Mouse (Mus musculus): ENCODE measurements around the gene Slc8b1. TPM values are rescaled to one million over a fixed set of nuclear protein-coding genes. Genes with fewer than 3 reads are reported as not detected.

Slc8b1 gene
- total RNA-seq, 2 experiments from 2014 or later = 7.6 to 8.7 TPM

GRCm38 (mm10) chr5:120527296-120527964 is 16.5 kb downstream of the Slc8b1 start:
- DNase-seq = no peak

DNA sequence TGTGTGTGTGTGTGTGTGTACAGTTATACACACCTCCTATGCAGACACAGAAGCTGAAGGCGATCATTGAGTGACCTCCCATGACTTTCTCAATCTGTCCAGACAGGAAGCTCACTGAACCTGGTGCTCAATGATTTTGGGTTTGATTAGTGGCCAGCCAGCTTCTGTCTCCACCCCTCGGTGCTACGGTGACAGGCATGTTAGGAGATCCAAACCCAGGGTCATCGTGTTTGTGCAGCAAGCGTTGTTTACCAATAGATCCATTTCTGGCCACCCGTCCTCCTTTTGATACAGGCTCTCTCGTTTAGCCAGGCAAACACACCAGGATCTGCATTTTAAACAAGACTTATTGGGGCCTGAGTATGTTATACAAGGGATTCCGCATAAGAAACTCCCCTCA is 20.7 kb downstream of the Slc8b1 start:
- no peak for DNase-seq

- no peak for DNase-seq
Measured at GRCm38 (mm10) chr5:120534071-120534685, 23.2 kb downstream of the Slc8b1 start.

DNA sequence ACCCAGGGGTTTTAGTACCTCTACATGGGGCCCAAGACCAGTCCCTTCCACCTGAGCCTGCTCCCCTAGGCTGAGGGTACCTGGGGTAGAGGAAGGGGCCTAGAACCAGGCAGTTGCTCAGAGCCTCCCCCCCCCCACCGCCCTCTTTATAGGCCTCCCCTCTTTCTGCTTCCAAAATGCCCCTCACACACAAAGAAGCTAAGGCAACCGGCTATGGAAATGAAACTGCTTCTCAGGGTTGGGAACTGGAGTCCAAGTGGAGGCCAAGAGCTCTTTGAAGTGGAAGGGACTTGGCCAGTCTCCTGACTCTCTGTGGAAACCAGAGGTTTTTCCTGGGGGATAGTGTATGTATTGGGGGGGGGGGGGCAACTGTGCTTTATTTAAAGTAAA is 23.7 kb downstream of the Slc8b1 start:
- DNase-seq = no peak

DNA sequence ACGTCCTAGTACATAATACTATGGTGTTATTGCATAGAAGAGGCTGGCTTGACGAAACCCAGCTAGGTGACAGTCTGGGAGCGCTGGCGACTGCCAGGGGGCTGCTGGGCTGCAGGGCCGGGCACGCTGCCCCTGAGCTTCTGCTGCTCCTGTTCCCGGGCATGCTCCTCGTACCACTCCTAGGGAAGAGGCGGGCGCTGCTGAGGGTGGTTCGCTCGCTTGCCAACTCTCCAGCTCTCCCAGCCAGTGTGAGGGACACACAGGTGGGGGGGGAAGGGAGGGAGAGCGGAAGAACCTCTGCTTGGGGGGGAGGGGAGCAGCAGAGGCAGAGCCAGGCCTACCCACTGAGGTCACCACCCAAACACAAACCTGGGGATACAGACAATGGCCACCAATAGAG is 25.1 kb downstream of the Slc8b1 start:
- peak in 1 of 2 experiments; percentile 36 for DNase-seq

GRCm38 (mm10) chr5:120536632-120537031 is 25.7 kb downstream of the Slc8b1 start:
- no peak for DNase-seq

DNA sequence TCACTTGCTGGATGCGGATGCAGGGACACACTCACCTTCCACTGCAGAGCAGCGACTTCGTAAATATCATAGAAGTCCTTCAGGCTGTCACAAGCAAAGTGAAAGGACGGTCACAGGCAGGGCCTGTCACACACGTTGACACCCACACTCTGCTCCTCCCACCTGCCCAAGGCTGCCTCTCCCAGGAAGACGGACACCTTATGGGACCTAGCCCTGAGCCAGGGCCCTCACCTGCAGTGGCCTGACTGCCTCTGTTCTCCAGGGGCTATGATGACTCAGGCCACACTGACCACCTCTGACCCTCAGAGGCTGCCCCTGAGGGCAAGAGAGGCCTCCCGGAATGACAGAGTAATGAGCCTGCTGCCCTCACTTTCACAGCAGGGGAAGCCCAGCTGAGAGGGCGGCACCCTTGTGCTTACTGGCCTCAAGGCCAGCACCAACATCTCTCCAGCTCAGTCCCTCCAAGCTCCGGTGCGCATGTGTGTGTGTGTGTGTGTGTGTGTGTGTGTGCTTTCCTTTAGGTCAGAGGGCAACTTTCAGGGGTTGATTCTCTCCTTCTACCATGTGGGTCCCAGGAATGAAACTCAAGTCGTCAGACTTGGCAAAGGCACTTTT is 37.4 kb downstream of the Slc8b1 start:
- DNase-seq = no peak

GRCm38 (mm10) chr5:120550137-120550536 is 39.2 kb downstream of the Slc8b1 start:
- no peak for DNase-seq

DNA sequence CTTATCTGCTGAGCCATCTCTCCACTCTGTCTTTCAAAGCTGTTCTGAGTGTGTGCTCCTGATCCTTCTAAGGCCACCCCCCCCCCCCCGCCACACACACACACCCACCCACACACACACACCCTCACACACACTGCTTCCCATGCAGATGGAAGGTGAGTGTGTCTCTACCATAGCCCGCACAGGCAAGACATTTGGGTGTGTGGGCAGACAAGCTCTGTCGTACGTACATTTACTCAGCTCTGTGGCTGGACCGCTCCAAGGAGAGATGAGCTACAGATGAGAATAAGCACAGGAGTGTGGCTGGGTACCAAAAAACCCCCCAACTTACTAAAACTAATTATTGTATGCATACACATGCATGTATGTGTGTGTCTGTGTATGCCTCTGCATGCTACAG is 39.7 kb downstream of the Slc8b1 start:
- no peak for DNase-seq

DNA sequence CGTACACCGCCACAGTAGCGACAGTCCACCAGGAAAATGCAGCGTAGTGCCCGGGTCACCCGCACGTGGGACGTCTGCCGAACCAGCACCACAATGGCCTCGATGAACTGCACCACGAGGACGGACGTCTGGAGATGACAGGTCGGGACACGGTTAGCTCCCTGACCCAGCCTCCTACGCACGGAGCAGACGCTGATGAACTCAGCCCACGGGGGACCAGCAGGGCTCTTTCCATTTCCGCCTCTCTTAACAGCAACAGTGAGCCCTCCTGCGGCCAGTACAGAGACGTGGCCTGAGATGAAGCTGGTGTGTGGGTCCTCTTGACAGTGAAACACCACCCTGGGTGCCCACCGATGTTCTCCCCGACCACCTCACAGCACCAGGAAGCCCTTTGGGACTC is 44.9 kb downstream of the Slc8b1 start:
- no peak for DNase-seq

DNA sequence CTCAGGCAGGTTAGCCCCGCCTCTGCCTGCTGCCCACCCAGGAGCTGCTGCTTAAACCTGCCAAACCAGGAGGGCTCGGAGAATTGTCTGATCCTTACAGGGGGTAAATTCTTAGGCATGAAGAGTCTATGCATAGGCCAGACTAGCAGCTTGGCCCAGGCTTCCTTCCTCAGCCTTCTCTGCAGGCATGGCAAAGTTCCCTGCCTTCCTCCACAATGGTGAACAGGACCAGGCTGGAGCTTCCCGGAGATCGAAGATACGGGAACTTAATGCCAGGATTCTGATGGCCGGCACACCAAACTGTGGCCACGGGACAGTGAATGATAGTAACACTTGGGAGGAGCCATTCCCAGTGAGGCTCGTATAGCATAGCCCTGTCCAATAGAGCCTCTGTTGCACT is 47.1 kb downstream of the Slc8b1 start:
- no peak for DNase-seq

- DNase-seq = no peak
Measured at GRCm38 (mm10) chr5:120558762-120559161, 47.8 kb downstream of the Slc8b1 start.

DNA sequence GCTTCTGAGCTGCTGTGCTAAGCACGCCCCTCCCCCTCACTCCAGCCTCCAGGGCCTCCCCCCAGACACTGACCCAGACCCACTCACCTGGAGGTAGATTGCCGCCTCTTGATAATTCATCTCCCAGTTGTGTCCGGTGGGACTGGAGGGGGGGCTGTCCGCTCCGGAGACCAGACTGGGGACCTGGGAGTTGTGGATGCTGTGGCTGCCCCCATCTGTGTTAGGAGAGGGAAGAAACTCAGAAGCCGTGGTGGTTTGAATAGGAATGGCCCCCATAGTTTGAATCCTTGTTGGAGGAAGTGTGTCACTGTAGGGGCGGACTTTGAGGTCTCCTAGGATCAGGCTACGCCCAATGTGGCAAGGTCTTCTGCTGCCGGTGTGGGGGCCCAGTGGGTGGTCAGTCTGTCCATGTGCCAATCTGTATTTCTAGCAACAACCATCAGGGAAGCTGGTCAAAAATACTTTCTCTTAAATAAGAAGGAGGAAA is 49.2 kb downstream of the Slc8b1 start:
- no peak for DNase-seq

DNA sequence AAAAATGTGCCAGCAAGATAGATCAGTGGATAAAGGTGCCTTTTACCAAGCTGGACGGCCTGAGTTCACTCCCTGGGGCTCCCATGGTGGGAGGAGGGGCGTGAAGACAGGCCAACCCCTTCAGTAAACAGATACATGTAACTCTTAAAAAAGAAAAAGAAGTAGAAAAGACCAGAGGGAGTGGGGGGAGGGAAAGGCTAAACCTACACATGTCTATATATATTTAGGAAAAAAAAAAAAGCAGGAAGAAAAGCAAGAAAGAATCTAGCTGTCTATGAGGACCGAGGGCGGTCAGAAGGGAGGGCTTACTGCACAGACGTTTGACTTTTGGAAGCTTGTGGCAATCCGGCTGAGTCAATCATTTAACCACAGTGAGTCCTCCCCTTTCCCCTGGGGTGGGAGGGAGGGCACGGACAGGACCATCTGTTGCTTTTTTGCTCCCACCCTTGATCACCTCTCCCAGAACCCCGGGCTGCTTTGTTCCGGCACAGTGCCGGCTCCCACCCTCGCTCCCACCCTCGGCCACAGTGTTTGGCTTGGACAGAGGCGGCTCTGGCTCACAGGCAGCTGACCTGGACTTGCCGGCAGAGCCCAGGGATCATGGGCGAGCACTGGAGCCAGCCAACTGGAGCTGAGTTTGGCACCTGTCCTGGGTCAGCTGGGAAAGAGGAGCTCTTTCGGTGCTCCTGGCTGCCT is 49.8 kb downstream of the Slc8b1 start:
- peak; percentile 41 to 58 for DNase-seq

GRCm38 (mm10) chr5:120562956-120563913 is 52.3 kb downstream of the Slc8b1 start:
- no peak for DNase-seq

DNA sequence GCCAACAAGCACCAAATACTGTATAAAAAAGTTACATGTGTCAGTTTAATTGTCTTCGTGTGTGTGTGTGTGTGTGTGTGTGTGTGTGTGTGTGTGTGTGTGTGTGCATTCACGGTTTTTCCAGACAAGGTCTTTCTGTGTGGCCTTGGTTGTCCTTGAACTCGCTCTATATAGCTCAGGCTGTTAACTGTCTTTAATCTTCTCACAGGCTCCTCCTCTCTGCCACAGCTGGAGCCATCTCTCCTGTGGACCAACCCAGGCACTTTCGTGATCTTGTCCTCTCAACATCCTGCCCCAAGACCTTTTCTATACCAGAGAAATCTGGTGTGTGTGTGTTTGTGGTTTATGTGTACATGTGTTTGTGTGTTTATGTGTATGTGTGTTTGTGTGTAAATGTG is 52.9 kb downstream of the Slc8b1 start:
- DNase-seq = no peak

- DNase-seq = no peak
Measured at GRCm38 (mm10) chr5:120565171-120565905, 54.4 kb downstream of the Slc8b1 start.

DNA sequence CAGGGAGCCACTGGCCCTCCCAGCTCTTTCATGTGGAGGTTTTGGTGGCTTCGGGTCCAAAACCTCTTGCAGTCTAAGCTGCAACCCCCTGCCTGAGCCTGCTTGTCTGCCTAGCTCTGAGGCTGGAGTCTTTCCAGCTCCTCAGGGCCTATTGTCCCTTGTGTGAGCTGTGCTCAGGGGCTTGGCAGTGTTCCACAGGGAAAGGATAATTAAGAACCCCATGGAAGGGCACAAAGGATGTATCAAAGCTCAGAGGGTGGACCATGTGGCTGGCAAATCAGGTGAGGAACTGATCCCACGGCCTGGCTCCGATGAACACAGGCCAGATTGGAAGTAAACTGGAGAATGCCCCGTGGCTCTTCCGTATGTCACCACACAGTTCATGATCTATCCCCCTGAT is 55.1 kb downstream of the Slc8b1 start:
- DNase-seq = no peak

DNA sequence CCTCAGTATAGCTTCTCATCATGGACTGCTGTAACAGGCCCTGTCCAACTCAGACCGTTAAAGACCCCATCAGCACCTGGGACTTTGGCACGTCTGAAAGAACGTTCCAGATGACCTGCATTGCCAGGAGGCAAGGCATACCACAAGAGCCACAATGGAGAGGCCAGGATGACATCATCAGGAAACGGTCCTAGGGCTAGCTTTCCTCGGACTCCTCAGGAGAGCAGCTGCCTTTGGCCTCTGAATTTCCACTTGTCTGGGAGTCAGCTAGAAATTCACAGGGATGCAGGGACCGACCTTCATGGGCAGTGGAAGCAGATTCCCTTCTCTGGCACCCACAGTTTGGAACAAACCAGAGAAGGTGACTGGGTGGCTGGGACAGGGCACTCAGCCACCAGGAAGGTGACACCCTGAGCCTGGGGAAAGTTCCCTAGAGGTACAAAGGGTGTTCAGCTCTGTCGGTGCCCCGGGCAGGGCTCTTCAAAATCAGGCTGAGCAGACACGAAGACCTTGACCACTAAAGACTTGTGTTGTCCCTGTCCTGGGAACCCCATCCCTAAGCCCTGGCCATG is 55.8 kb downstream of the Slc8b1 start:
- DNase-seq = no peak

DNA sequence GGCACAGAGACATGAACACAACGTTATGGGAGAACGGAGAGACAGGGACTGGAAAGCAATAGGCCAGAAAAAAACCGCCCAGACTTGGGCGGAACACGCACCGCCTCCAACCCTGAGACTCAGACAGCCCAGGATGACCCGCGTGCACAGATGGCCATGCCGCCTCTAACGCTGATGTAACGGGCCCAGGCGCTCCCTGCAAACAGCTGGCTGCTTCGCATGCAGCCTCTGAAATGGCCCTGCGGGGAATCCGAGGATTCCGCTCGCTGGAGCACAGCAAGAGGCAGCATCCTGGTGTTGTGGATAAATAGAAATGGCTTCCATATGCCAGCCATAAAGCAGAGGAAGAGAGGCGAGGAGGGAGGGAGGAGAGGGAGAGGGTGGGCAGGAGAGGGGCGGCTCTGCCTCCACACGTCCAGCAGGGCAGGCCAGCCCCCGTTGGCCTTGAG is 56.3 kb downstream of the Slc8b1 start:
- DNase-seq = peak in 1 of 2 experiments; percentile 41

- no peak for DNase-seq
Measured at GRCm38 (mm10) chr5:120567761-120568211, 56.8 kb downstream of the Slc8b1 start.

Data from layer of hippocampus, postnatal 36 days (tissue).